Mouse (Mus musculus) C2C12 (cell line): ENCODE data around the gene Agxt2.

ENCODE experiments used
- CTCF ChIP-seq: IDR thresholded peaks from one replicate; pipeline ENCODE4 v1.5.1; 2011; ENCODE audit not compliant: control insufficient read depth, insufficient read depth, insufficient read length
- FOSL1 ChIP-seq: IDR thresholded peaks from one replicate; pipeline ENCODE4 v1.8.0; 2011; ENCODE audit warnings: mild to moderate bottlenecking, low read length; ENCODE audit not compliant: poor library complexity, insufficient read depth, severe bottlenecking
- MYOG ChIP-seq: IDR thresholded peaks from one replicate; pipeline ENCODE4 v1.6.1; 2011; ENCODE audit not compliant: control insufficient read depth, insufficient read length; ENCODE audit errors: extremely low read depth
- USF1 ChIP-seq: IDR thresholded peaks from one replicate; pipeline ENCODE4 v1.6.1; 2011; ENCODE audit warnings: low read depth, mild to moderate bottlenecking, control low read depth, moderate library complexity

DNA sequence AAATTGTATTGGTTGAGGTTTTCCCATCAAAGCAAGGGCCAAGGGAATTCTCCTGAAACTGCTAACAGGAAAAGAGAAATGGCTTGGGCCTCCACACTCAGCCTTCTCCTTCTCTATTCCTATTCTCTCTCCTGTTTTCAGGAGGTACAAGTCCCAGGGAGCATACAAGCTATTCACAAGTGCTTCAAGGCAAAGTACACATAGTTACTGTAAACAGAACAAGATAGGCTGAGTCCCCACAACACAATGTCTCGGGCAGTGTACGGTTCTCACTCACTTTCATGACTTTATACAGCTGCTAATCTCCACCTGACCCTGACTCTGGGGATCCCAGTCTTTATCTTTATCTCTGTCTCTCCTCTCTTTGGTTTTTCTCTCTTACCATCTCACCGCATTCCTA, 17.1 kb downstream of the Agxt2 start:
- no peak for TF ChIP-seq CTCF
- no peak for TF ChIP-seq MYOG
- TF ChIP-seq USF1: no peak
- TF ChIP-seq FOSL1: no peak
